Mouse (Mus musculus) layer of hippocampus, adult 18-20 months (tissue): ENCODE data around the gene Ube4b. TPM values are rescaled to one million over a fixed set of nuclear protein-coding genes. Genes with fewer than 3 reads are reported as not detected.
"Not testable (repeated sequence)": the region's sequence is repeated elsewhere in the genome, so short reads cannot be mapped to it uniquely, and the experiment has no call there.

Experiments
- DNase-seq, 2 experiments: peaks; one replicate each; pipeline ENCODE4 v3.0.0; 2022; ENCODE audit warnings: low spot score in 2 of 2
- total RNA-seq, 2 experiments: library from RNA; stranded (reverse); gene quantifications; 2 replicates each; pipeline ENCODE4 v1.2.3; 2021

The Ube4b gene
- total RNA-seq, 2 experiments from 2014 or later, result 102 to 108 TPM

DNA sequence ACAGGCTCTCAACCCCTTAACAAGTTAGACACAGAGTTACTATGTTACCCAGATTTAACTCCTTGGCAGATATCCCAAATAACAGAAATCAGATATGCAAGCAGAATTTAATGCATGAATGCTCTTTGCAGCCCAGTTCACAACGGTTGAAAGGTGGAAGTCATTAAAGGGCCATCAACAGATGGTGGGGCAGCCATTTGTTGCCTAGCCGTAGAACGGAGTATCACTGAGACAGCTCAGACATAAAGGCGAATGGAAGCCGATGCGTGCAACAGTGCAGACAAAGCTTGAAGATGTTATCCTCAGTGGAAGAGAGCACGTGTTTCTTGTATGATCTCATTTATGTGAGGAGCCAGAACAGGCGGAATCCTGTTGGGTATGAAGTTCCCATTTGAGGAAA, 14.0 kb upstream of the Ube4b start:
- DNase-seq, result no peak

DNA sequence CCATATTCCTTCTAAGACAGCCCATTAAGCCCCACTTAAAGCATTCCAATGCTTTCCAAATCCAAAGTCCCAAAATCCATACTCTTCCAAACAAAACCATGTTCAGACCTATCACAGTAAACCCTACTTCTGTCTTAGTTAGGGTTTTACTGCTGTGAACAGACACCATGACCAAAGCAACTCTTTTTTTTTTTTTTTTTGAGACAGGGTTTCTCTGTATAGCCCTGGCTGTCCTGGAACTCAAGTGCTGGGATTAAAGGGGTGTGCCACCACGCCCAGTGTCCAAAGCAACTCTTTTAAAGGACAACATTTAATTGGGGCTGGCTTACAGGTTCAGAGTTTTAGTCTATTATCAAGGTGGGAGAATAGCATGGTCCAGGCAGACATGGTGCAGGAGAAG, 5.3 kb upstream of the Ube4b start:
- not testable (repeated sequence) for DNase-seq

DNA sequence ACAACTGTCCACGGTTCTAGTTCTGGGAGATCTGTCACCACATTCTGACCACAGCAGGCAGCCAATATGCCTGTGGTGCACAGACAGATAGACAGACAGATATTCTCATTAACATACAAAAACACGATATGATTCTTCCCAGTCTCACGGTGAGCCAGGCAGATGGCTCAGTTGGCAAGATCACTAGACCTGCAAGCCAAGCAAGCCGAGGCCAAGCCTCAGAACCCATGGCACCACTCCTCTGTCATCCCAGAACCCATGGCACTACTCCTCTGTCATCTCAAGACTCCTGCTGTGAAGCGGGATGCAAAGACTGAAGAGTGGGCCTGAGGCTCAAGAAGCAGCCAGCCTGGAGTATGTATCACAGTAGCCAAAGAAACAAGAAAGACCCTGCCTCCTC, 3.0 kb upstream of the Ube4b start:
- no peak for DNase-seq

DNA sequence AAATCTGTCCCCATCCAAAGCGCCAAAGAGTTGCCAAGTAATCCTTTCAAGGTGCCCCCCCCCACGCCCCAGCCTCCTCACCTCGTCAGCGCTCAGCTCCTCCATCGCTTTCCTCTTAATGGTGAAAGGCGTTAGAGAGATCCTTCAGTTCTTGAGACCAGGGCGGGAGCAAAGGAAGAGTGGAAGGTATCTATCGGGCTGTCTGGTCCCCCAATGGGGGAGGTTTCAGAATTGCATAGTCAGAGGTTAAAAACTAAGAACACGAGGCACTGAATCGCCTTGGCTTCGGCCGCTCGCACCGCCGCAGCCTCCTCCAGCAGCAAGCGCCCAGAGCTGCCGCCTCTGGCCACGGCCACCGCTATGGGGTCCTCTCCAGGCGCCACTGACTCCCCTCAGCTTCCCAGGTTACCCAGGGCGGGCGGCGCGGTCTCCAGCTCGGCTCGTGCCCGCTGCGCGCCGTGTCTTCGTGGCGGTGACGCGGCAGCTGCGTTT, 702 bp downstream of the Ube4b start:
- DNase-seq, result no peak

DNA sequence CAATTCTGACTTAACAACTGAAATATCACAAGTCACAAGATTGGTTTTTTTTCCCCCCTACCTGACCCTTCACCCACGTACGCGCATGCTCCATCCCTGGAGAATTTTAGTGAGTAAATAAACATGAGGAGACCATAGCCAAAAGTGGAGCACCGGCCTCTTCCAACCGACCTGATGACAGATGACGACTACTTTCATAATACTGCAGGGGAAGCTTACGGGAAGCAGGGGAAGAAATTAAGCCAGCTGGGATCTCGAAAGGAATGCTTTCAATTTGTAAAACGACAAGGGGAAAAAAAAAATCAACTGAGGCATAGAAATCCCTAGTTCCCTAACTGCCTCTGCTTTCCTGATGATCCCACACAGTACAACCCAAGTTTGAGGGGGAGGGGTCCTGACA, 1.8 kb downstream of the Ube4b start:
- no peak for DNase-seq

DNA sequence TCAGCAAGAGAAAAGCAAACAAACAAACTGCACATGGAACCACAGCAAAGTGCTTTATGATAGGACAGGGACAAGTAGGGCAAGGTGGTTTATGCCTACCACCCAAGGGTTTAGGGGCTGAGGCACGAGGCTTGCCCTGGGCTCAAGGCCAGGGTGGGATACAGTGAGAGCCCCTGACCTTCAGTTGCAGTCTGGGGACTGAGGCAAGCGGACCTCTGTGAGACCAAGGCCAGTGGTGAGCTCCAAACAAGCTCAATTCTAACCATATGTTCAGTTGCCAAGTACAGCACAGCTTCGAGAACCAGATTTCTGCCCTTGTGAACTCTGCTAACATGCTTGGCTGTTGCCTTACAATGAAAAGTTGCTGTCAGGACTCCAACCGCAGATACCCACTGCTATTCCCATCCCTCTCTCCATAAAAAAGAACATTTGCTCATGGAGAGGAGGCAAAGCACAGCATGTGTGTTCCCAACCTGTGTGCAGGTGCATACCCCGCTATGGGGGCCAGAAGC, 8.6 kb downstream of the Ube4b start:
- no peak for DNase-seq

DNA sequence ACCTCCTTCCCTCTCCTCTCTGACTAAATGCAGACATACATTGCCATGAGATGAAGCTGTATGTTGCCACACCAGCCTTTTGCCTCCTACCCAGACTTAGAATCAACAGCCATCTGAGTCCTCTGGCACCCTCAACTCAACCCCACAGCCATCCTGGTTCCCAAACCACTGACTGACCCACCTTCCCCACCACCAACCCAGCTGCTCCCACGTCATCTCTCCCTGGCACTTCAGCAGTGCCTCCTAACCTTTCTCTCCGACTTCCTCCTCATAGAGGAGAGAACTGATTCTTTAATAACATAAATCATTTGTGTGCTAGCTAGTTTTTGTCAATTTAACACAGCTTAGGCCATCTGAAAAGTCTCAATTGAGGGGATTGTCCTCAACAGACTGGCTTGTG, 9.6 kb downstream of the Ube4b start:
- DNase-seq, result no peak

DNA sequence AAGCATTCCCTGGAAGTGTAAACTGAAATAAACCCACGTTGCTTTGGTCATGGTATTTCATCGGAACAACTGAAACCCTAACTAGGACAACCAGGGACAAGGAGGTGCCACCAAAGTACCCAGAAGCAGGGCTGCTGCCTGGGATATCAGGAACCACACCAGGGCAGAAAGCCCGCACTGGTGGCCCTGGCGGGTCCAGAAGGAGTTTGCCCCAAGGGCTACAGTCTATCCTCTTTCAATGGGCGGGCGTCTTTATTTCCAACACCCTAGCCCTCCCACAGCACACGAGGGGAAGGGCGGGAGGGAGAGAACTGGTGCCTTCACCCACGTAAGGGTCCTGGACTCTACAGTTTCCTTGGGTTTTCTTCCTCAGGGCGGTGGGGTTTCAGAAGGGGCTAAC, 10.1 kb downstream of the Ube4b start:
- no peak for DNase-seq

DNA sequence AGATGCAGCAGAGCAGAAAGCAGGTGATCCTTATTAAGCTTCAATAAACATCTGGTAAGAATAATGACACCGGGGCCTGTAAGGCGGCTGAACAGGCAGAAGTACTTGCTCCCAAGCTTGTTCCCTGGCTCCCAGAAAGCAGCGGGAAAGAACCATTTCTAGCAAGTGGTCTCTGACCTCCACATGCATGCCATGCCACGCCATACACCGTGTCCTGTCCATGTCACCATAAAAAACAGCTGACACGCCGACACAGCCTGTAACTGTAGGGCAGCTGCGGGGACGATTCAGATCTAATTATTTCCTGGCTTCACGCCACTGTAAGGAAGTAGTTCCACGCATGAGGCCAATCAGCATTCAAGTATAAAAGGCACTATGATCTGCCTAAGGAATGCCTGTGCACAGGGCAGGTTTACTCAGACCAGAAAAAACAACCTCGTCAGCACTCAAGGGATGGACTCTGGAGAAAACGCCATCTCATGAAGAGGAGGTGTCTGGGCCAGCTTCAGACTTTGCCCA, 10.8 kb downstream of the Ube4b start:
- no peak for DNase-seq

DNA sequence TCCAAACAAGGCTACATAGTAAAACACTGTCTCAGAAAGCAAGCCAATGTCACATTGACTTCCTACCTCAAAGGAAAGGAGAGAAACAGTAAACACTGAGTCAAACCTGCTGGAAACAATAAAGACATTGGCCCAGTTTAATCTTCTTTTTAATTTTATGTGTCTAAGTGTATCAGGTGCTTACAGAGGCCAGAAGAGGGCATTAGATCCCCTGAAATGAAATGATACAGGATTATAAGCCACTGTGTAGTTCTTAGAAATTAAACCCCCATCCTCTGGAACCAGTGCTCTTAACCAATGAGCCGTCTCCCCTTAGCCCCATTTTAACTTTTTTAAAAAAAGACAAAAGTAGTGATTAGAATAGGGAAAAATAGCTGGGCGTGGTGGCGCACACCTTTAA, 12.3 kb downstream of the Ube4b start:
- DNase-seq, result no peak

DNA sequence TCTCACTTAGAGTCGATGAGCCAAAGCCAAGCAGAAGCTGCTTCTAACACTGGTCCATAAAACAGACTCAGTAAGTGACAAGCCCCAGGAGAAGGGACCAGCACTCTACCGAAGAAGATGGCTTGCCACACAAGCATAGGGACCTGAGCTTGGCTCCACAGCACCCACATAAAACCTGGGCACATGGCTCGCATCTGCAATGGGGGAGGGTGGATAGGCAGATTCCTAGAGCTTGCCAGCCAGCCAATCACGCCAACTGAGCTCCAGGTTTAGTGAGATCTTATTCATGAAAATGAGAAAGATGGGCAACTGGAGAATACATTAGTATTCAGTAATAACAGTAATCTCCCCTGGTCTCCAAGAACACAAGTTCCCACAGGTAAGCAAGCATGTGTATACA, 16.8 kb downstream of the Ube4b start:
- DNase-seq, result peak in 1 of 2 experiments; percentile 52

DNA sequence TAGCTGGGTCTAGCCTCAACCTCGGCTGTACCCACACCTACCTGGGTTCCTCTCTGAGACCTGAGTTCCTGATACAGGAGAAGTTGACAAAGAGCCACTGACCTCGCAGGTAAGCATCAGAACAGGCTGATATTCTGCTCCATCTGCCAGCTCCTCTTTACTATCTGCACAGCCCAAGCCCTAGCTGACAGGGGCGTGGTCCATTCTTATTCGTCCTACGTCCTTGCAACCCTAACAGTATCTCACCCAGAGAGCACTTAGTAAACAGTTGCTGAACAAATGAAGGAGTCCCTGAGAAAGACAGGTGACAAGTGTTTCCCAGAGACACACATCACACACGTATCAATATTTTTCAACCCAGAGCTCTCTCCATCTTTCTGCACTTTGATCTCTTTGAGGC, 18.2 kb downstream of the Ube4b start:
- DNase-seq, result no peak

DNA sequence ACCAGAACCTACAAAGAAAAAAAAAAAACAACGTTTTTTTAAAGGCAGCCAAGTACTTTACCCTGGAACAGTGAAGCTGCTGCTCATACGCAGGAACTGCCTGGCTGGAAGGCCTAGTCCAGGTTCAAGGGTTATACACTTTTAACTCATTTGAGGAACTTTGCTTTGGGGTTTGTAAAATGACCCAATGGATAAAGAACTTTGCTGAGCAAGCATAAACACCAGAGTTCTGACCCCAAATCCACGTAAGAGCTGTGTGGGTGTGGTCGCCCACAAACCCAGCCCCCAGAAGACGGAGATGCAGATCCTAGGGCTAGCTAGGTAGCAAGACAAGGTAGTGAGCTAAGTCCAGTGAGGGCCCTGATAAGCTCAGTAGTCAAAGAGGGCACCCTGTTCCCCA, 19.1 kb downstream of the Ube4b start:
- no peak for DNase-seq

DNA sequence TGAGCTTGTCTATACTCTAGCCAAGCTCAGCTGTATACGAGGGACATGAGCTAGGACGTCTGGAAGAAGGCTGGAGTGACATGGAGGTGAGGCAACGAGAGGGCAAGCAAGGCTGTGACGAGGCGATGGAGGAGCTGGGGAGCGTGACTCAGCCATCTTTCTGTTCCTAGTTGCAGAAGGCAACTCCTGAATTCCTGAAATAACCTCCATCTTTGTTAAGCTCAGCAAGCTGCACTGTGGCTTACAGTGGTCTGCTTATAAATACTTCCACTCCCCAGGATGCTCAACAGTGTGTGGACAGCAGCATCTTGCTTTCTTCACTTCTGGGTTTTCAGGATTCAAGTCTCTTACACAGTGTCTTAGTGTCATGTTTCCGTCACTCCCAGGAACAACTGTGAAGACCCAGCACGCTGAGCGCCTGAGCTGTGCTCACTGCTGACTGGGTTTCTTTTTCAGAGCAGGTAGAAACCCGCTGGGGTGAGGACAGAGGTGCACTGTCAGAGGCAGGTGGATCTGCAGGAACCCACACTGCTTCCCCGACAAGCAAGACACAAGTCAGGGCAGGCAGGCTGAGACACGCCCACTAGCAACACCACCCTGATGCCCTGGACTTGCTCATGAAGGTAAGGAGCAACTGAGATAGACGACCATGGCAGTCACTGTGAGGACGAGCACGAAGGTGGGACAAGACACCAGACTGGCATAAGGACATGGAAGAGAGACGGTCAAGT, 20.7 kb downstream of the Ube4b start:
- DNase-seq, result no peak

DNA sequence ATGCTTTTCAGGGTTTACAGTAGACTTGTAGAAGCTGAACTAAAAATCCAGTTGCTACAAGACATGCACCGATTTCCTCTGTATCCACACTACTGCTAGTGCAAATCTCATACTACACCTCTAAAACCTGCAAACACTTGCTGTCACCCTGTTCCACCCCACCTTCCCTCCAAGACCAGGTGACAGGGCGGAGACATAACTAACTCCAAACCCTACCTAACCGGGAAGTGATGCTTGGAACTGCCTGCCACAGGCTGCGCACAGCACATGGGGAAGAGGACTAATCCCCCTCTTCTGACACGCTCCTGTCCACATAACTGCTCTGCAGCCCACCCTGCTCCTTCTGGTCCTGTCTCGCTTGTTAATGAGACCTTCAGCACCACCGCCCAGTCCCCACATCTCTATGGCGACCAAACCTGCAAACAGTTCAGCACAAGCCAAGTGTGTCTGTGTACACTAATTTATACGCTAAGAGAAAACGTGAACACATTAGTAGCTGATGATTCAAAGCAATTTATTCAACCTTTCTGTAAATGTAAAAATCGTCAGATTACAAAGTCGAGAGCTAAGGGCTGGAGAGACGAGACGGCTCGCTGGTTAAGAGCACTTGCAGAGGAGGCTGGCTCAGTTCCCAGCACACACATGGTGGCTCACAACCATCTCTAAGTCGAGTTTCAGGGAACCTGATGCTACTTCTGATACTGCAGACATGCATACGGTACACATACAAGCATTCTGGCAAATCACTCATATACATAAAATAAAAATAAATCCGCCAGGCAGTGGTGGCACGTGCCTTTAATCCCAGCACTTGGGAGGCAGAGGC, 21.7 kb downstream of the Ube4b start:
- DNase-seq, result peak; percentile 29 to 58

DNA sequence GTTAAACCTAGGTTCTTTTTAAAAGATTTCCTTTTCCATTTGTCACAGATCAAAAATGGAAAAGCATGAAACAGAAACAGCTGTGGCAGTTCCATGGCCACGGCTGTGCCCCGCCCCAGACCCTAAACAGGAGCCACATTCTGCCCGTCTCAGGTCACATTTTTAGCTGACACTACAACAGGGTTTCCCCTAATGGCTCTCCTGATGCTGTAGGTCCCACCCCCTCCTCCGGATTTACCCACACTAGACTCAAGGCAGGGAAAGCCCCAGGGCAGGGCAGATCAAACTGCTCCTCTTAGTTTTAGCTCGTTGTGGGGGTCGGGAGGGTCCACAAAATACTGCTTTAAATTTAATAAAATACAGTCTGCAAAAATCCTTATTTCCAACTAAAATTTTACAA, 23.5 kb downstream of the Ube4b start:
- no peak for DNase-seq

DNA sequence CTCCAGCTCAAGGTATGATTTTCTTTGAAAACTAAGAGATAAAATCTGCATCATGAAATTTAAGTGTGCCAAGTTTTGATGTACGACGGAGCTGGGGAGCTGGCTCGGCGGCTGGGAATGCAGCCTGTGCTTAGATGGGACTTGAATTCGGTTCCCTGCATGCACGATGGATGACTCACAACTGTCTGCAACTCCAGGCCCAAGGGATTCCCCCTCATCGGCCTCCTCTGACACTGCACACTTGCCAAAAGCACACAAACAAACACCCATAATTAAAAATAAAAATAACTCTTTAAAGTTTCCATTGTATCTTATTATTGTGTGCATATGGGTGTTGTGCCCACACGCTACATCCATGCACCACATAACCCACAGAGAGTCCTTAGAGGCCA, 25.0 kb downstream of the Ube4b start:
- DNase-seq, result peak in 1 of 2 experiments; percentile 40

DNA sequence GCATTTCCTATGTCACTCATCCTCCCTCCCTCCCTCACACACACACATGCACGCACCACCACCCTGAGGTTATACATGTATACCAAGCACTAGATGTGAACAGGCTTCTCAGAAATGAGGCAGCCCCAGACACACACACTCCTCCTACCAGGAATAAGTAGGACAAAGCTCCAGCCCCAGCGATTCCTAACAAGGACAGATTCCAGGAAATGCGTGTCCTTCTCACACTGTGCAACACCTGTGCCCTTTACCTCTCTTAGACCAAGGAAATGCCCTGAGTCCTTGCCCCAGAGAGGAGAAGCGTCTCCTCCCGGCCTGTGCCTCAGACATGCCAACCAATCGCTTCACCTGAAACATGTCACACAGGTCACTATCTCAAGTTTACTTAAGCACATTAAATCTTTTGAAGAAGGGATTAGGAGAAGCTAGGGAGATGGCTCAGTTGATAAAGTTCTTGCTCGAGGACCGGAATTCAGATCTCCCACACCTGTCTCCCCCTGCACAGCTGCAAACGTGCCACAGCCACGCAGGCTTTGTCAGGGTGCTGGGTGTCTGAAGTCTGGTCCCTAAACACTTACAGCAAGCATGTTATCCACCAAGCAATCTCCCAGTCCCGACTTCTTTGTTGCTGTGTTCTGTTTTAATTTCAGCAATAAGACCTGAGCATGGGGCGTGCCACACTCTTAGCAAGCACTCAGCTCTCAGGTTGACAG, 25.5 kb downstream of the Ube4b start:
- no peak for DNase-seq

DNA sequence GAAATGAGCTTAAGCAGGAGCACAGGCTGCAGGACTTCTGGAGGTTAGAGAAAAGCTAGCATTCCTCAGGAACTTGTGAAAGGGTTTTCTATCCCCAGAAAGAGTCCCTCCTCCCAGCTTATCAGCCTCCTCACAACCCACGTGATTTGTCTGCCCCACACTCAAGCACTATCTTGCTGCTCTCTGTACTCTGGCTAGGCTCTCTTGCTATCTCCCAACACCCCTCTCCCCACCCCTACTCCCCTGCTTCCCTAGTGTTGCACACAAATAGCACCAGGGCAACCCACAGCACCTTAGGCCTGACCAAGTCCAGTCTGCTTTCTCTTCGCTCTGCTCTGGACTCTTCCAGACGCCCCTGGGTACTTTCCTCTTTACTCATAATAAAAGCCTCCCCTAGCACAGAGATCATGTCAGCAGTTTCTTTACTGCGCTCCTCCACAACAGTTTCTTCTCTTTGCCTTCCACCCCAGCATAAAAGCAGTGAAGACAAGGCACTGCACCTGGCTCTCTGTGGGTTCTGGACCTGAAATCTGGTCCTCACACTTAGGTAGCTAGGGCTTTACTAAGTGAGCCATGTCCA, 27.1 kb downstream of the Ube4b start:
- no peak for DNase-seq

DNA sequence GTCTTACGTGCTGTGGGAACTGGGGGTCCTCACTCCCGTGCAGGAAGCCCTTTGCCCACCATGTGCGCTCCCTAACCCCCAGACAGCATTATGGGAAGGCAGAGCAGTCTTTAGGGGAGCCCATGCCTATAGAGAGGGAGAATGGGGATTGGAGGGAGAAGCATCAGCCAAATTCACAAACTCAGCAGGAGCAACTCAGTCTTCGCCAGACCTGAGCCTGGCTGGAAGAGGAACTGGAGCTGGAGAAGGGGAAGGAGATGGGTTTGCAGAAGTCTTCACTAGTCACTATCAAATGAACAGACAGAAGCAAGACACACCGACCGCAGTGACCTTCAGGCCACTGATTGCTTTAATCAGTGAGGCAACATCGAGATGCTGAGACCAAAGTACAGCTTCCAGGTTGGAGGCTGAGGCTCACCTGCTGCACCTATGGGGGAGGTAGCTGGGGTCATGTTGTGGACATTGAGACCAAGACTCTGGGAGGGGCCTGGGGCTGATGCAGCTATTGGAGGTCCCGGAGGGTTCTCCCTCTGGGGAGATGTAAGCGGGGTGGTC, 28.3 kb downstream of the Ube4b start:
- no peak for DNase-seq
